Mouse (Mus musculus): ENCODE results near the gene Dmbt1. TPM values are rescaled to one million over a fixed set of nuclear protein-coding genes. Genes with fewer than 3 reads are reported as not detected.

Dmbt1 gene
- polyA plus RNA-seq, 1 experiment from 2014 or later = 0.04 TPM

- no peak overlapping the region for H3K4me3 ChIP-seq (ENCODE audit: low read depth, low read length)
- DNase-seq (ENCODE audit: low spot score) = no peak
- H3K4me2 ChIP-seq (ENCODE audit: low read depth, low read length) = no peak overlapping the region
- H3K4me1 ChIP-seq (ENCODE audit: control insufficient read depth, insufficient read depth, low read length) = no peaks in the 10 kb centered on the region; the same call in 1 of the 2 replicates
- 47% methylated on average over 8 of the region's 8 CpGs for WGBS
- H3K9ac ChIP-seq (ENCODE audit: low read depth, low read length) = no peak overlapping the region
- H3K27ac ChIP-seq (replicated peaks; ENCODE audit: low read depth, low read length) = no peak overlapping the region
- ATAC-seq (ENCODE audit: low read depth) = no peak
- no peaks in the 10 kb centered on the region for H3K27me3 ChIP-seq (replicated peaks; ENCODE audit: control insufficient read depth, insufficient read depth, low read length)
- no peaks in the 10 kb centered on the region for H3K9me3 ChIP-seq (ENCODE audit: control insufficient read depth, low read length)
- H3K36me3 ChIP-seq (ENCODE audit: control insufficient read depth, insufficient read depth, low read length) = no peaks in the 10 kb centered on the region
Observed at GRCm38 (mm10) chr7:130993907-130994306, 37.9 kb upstream of the Dmbt1 start.

DNA sequence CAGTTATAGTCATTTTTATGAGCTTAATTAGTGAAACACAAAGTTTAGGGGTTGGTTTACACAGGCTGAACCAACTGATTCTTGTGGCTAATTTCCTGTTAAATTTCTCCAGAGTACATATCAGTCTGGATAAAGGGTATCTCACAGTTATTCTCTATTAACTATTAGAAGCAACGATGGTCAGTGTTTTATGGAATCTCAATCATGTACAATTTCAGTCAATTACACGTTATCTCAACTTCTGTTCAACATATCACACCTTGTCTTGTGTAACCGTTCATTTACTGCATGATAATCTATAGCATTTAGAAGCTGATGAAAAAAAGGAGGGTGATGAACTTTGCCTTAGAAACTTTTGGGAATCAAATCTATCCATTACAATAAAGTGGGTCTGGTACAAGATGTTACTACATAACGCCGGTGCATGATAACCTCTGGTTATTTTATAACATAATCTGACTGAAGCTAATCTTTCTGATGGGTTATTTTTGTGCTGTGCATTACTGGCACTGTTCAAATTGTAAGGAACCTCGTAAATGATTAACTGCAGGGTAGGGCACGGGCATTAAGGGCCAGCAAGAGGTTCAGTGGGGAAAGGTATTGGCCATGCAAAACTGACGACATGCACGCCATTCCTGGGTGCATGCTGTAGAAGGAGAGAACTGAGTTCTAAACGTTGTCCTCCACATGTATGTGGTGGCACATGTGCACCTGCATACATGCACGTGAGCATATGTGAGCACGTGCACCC lies 29.7 kb upstream of the Dmbt1 start:
- Histone ChIP-seq H3K36me3 (ENCODE audit: control insufficient read depth, insufficient read depth, low read length) (no peaks in the 10 kb centered on the region), H3K27me3 (replicated peaks; ENCODE audit: control insufficient read depth, insufficient read depth, low read length) (no peaks in the 10 kb centered on the region), H3K9me3 (ENCODE audit: control insufficient read depth, low read length) (peaks cover 18% of the 10 kb centered on the region), H3K4me1 (ENCODE audit: control insufficient read depth, insufficient read depth, low read length) (no peaks in the 10 kb centered on the region), H3K27ac (replicated peaks; ENCODE audit: low read depth, low read length) (no peak overlapping the region), H3K9ac (ENCODE audit: low read depth, low read length) (no peak overlapping the region), H3K4me2 (ENCODE audit: low read depth, low read length) (no peak overlapping the region), H3K4me3 (ENCODE audit: low read depth, low read length) (no peak overlapping the region)
- DNase-seq (ENCODE audit: low spot score) (no peak), ATAC-seq (ENCODE audit: low read depth) (no peak)
- 87% methylated on average over 12 of the region's 12 CpGs for WGBS

- Histone ChIP-seq H3K27ac (replicated peaks; ENCODE audit: low read depth, low read length) (no peak overlapping the region), H3K9me3 (ENCODE audit: control insufficient read depth, low read length) (peaks cover 18% of the 10 kb centered on the region), H3K4me2 (ENCODE audit: low read depth, low read length) (no peak overlapping the region), H3K4me3 (ENCODE audit: low read depth, low read length) (no peak overlapping the region), H3K9ac (ENCODE audit: low read depth, low read length) (no peak overlapping the region), H3K4me1 (ENCODE audit: control insufficient read depth, insufficient read depth, low read length) (no peaks in the 10 kb centered on the region), H3K27me3 (replicated peaks; ENCODE audit: control insufficient read depth, insufficient read depth, low read length) (no peaks in the 10 kb centered on the region), H3K36me3 (ENCODE audit: control insufficient read depth, insufficient read depth, low read length) (no peaks in the 10 kb centered on the region)
- DNase-seq (ENCODE audit: low spot score) (no peak), ATAC-seq (ENCODE audit: low read depth) (no peak)
- WGBS = 83% methylated on average over 5 of the region's 5 CpGs
Observed at GRCm38 (mm10) chr7:131004071-131004470, 27.8 kb upstream of the Dmbt1 start.

- Histone ChIP-seq H3K36me3 (ENCODE audit: control insufficient read depth, insufficient read depth, low read length) (no peaks in the 10 kb centered on the region), H3K4me2 (ENCODE audit: low read depth, low read length) (no peak overlapping the region), H3K9ac (ENCODE audit: low read depth, low read length) (no peak overlapping the region), H3K27ac (replicated peaks; ENCODE audit: low read depth, low read length) (no peak overlapping the region), H3K27me3 (replicated peaks; ENCODE audit: control insufficient read depth, insufficient read depth, low read length) (no peaks in the 10 kb centered on the region), H3K4me3 (ENCODE audit: low read depth, low read length) (no peak overlapping the region), H3K4me1 (ENCODE audit: control insufficient read depth, insufficient read depth, low read length) (no peaks in the 10 kb centered on the region), H3K9me3 (ENCODE audit: control insufficient read depth, low read length) (peaks cover 18% of the 10 kb centered on the region)
- 94% methylated on average over 2 of the region's 2 CpGs for WGBS
- no peak for ATAC-seq (ENCODE audit: low read depth)
- peak; percentile 23 for DNase-seq (ENCODE audit: low spot score)
Observed at GRCm38 (mm10) chr7:131007221-131007620, 24.6 kb upstream of the Dmbt1 start.

GRCm38 (mm10) chr7:131009178-131009577 lies 22.7 kb upstream of the Dmbt1 start:
- DNase-seq (ENCODE audit: low spot score) = no peak
- H3K27me3 ChIP-seq (replicated peaks; ENCODE audit: control insufficient read depth, insufficient read depth, low read length) = no peaks in the 10 kb centered on the region
- H3K27ac ChIP-seq (replicated peaks; ENCODE audit: low read depth, low read length) = no peak overlapping the region
- no peaks in the 10 kb centered on the region for H3K4me1 ChIP-seq (ENCODE audit: control insufficient read depth, insufficient read depth, low read length)
- H3K9ac ChIP-seq (ENCODE audit: low read depth, low read length) = no peak overlapping the region
- peaks cover 18% of the 10 kb centered on the region for H3K9me3 ChIP-seq (ENCODE audit: control insufficient read depth, low read length)
- no peak overlapping the region for H3K4me3 ChIP-seq (ENCODE audit: low read depth, low read length)
- no peaks in the 10 kb centered on the region for H3K36me3 ChIP-seq (ENCODE audit: control insufficient read depth, insufficient read depth, low read length)
- no peak for ATAC-seq (ENCODE audit: low read depth)
- H3K4me2 ChIP-seq (ENCODE audit: low read depth, low read length) = no peak overlapping the region
- WGBS = 81% methylated on average over 5 of the region's 5 CpGs

DNA sequence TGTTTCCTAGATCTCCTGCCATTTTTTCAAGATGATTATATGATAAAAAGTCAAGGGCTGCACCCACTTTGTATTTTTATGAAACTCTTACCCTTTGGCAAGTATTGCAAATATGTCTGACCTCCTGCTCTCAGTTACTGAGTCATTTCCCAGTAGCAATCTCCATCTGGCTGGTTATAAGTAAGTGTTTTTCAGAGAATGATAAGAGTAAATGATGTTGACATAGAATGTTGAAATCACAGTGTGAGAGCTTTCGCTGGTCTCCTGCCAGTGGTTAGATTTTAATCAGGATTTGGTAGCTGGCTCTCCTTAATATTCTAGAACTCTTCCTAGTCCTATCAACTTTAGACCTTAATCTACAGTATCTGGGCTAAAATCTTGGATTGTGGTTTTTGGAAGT lies 20.0 kb upstream of the Dmbt1 start:
- H3K27me3 ChIP-seq (replicated peaks; ENCODE audit: control insufficient read depth, insufficient read depth, low read length) = no peaks in the 10 kb centered on the region
- no peak overlapping the region for H3K4me3 ChIP-seq (ENCODE audit: low read depth, low read length)
- ATAC-seq (ENCODE audit: low read depth) (no peak), DNase-seq (ENCODE audit: low spot score) (no peak)
- H3K9me3 ChIP-seq (ENCODE audit: control insufficient read depth, low read length) = peaks cover 2% of the 10 kb centered on the region; the same call in 1 of the 2 replicates
- H3K9ac ChIP-seq (ENCODE audit: low read depth, low read length) = no peak overlapping the region
- no peak overlapping the region for H3K27ac ChIP-seq (replicated peaks; ENCODE audit: low read depth, low read length)
- WGBS = 65% methylated on average over 1 of the region's 1 CpGs
- H3K4me2 ChIP-seq (ENCODE audit: low read depth, low read length) = no peak overlapping the region
- no peaks in the 10 kb centered on the region for H3K36me3 ChIP-seq (ENCODE audit: control insufficient read depth, insufficient read depth, low read length)
- H3K4me1 ChIP-seq (ENCODE audit: control insufficient read depth, insufficient read depth, low read length) = no peaks in the 10 kb centered on the region

GRCm38 (mm10) chr7:131019181-131019580 lies 12.7 kb upstream of the Dmbt1 start:
- Histone ChIP-seq H3K4me2 (ENCODE audit: low read depth, low read length) (no peak overlapping the region), H3K4me1 (ENCODE audit: control insufficient read depth, insufficient read depth, low read length) (no peaks in the 10 kb centered on the region), H3K27me3 (replicated peaks; ENCODE audit: control insufficient read depth, insufficient read depth, low read length) (no peaks in the 10 kb centered on the region), H3K36me3 (ENCODE audit: control insufficient read depth, insufficient read depth, low read length) (no peaks in the 10 kb centered on the region), H3K9me3 (ENCODE audit: control insufficient read depth, low read length) (0 out of 2 replicates have a peak, but pooled peaks cover 5% of the 10 kb centered on the region), H3K4me3 (ENCODE audit: low read depth, low read length) (no peak overlapping the region), H3K27ac (replicated peaks; ENCODE audit: low read depth, low read length) (no peak overlapping the region), H3K9ac (ENCODE audit: low read depth, low read length) (no peak overlapping the region)
- 89% methylated on average over 2 of the region's 2 CpGs for WGBS
- no peak for DNase-seq (ENCODE audit: low spot score)
- no peak for ATAC-seq (ENCODE audit: low read depth)

- Histone ChIP-seq H3K9me3 (ENCODE audit: control insufficient read depth, low read length) (no peaks in the 10 kb centered on the region), H3K9ac (ENCODE audit: low read depth, low read length) (no peak overlapping the region), H3K36me3 (ENCODE audit: control insufficient read depth, insufficient read depth, low read length) (no peaks in the 10 kb centered on the region), H3K4me3 (ENCODE audit: low read depth, low read length) (no peak overlapping the region), H3K27ac (replicated peaks; ENCODE audit: low read depth, low read length) (no peak overlapping the region), H3K27me3 (replicated peaks; ENCODE audit: control insufficient read depth, insufficient read depth, low read length) (no peaks in the 10 kb centered on the region), H3K4me1 (ENCODE audit: control insufficient read depth, insufficient read depth, low read length) (no peaks in the 10 kb centered on the region), H3K4me2 (ENCODE audit: low read depth, low read length) (no peak overlapping the region)
- DNase-seq (ENCODE audit: low spot score) (no peak), ATAC-seq (ENCODE audit: low read depth) (no peak)
- 64% methylated on average over 1 of the region's 1 CpGs for WGBS
Observed at GRCm38 (mm10) chr7:131024807-131025206, 7.0 kb upstream of the Dmbt1 start.

GRCm38 (mm10) chr7:131027557-131027956 lies 4.3 kb upstream of the Dmbt1 start:
- 84% methylated on average over 1 of the region's 1 CpGs for WGBS
- H3K4me3 ChIP-seq (ENCODE audit: low read depth, low read length) = no peak overlapping the region
- no peaks in the 10 kb centered on the region for H3K9me3 ChIP-seq (ENCODE audit: control insufficient read depth, low read length)
- no peak overlapping the region for H3K27ac ChIP-seq (replicated peaks; ENCODE audit: low read depth, low read length)
- no peaks in the 10 kb centered on the region for H3K4me1 ChIP-seq (ENCODE audit: control insufficient read depth, insufficient read depth, low read length)
- H3K36me3 ChIP-seq (ENCODE audit: control insufficient read depth, insufficient read depth, low read length) = no peaks in the 10 kb centered on the region
- H3K9ac ChIP-seq (ENCODE audit: low read depth, low read length) = no peak overlapping the region
- H3K27me3 ChIP-seq (replicated peaks; ENCODE audit: control insufficient read depth, insufficient read depth, low read length) = no peaks in the 10 kb centered on the region
- no peak for ATAC-seq (ENCODE audit: low read depth)
- no peak for DNase-seq (ENCODE audit: low spot score)
- H3K4me2 ChIP-seq (ENCODE audit: low read depth, low read length) = no peak overlapping the region

Data from embryonic facial prominence, embryonic 14.5 days (tissue).